Mouse (Mus musculus) yolk sac, embryonic 10.5 days (tissue): ENCODE measurements around the gene Trappc6a.
"Not testable (repeated sequence)": the region's sequence is repeated elsewhere in the genome, so short reads cannot be mapped to it uniquely, and the experiment has no call there.

Experiments
- DNase-seq: peaks from one replicate; pipeline ENCODE4 v3.0.0-alpha.2; 2017; ENCODE audit warnings: low spot score

The Trappc6a gene

DNA sequence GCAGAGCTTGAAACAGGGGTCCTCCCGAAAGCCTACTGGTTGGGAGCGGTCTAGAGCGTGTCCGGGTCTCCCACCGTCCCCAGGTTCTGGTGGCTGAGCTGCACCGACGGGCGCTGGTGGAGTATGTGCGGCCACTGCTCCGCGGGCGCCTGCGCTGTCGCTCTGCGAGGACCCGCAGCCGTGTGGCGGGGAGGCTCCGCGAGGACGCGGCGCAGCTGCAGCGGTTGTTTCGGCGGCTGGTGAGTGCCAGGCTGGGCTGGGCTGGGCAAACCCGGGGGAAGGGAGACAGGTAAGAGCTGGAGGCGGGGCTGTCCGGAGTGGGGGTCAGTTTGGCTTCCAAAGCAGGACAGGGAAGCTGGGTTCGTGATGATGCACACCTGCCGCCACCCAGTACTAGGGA lies 18.7 kb upstream of the Trappc6a start:
- DNase-seq = no peak

DNA sequence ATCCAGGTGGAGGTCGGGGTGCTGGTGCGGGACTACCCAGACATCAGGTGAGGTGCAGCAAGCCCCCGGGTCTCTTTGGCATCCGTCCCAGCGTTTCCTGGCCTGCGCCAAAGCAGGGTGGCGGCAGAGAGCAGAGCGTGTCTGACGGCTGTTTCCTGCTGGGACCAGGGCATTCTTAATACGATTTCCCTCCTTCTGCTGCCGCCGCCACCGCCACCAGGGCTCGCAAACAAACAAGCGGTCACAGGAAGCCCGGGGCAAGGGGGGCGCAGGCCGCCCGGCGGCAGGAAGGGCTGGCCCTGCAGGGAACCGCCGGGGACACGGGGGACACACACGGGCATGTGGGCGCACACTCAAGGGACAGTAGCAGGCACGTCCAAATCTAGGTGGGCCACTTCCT lies 16.5 kb upstream of the Trappc6a start:
- DNase-seq = no peak

GRCm38 (mm10) chr7:19494751-19495474 lies 13.3 kb upstream of the Trappc6a start:
- DNase-seq = no peak

- no peak for DNase-seq
Observed at GRCm38 (mm10) chr7:19495521-19496213, 12.5 kb upstream of the Trappc6a start.

DNA sequence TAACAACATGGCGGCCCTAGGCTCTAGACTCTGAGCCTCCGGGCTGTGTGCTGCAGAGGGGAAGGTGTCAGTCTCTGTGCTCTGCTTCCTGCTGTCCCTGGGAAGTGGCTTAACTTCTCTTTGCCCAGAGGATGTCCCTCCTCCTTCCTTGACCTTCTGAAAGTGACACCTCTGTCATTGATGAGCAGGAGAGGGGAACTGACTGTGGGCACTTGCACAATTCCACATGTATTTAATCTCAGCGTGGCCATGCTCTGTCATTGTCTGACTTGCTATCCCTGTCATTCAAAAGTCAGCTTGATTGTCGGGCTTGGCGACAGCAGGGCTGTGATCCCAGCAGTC lies 12.0 kb upstream of the Trappc6a start:
- no peak for DNase-seq

GRCm38 (mm10) chr7:19498326-19498725 lies 9.9 kb upstream of the Trappc6a start:
- DNase-seq = no peak

DNA sequence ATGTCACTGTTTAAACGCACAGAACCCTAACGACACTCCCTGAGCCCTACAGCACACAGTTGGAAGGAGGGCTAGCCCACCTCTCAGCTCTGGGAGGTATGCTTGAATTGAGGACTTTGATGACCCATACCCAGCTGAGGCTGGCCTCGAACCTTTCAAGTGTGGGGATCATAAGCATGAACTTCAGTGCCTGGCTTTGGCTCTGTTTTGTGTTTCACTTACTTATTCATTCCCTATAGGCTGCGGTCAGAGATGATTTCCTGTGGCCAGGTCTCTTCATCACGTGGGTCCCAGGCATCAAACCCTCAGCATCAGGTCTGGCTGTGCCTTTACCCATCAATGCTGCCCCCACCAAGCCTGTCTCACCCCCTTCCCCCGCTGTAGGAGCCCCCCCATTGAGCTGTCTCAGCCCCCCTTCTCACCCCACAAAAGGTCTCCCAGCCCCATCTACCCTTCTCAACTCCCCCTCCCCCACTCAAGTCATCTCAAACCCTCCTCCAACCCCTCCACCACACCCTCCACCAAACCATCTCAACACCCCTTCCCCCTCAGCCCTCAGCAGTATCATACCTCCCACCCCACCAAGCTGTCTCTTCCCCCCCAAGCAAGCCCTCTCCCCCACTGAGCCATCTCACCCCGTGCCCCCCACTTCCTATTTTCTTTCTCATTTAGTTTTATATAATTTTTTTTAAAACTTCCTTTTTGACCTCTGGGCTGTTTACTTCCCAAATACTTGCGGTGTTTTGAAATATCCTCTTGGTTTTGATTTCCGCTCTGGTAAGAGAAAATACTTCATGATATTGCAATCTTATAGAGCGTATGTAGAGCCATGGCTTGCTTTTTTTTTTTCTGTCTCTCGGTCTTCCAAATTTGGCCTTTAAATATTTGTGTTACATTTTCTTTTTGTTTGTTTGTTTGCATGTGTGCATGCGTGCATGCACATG lies 7.5 kb upstream of the Trappc6a start:
- DNase-seq = no peak

DNA sequence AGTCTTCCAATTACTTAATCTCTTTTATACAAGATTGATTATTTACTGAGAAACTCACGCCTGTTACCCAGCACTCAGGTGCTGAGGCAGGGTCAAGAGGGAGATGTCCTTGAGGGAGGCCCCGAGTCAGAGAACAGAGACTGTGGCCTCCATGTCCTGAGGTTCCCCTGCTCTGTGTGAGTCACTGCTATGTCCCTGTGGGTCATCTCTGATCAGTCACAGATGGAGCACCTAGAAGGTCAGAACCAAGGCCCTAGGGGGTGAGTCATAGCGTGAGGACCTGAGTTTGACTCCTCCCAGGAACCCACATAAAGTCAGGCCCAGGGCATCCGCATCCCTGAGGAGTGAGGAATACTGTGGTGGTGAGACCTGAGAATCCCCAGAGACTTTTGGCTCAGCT lies 6.5 kb upstream of the Trappc6a start:
- no peak for DNase-seq

DNA sequence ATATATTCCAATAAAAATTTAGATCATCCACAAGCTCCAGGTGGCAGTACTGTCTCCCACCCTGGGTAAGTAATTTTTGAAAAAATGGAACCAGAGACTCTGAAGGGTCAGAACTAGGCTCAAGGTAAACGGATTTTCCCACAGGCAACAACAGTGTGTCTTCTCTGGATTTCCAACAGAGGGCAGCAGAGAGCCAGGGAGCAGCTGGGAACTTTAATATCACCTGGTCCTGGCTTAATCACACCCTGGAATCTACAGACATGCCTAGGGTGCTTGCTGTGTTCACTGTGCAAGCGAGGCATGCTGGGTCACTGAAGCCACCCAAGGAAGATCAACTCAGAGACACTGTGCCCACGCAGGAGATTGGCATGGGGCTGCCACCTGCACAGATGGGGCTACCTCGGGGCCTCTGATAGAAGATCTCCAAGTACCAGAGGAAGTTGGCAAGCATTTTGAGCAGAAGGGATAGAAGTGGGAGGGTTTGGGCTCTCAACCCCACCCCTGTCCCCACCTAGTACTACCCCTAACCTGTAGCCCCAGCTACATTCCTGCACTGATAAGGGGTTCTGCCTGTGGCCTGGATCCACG lies 4.6 kb upstream of the Trappc6a start:
- peak; percentile 27 for DNase-seq

DNA sequence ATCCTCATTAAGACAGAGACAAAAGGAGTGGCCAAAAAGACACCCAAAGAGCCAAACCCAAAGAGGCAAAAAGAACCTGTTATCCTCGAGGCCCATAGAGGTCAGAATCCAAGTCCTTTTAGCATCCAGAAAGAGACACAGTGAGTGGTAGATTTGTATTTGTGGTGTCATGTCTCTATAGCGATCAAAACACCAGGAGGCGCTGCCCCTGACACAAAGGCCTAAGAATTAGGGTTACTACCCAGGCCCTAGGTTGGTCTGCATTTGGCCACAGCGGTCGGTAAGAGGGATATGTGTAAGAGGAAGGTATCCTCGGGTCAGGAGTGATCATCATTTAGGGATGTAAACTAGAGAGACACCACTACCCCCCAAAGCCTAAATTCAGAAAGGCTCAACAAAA lies 1.9 kb upstream of the Trappc6a start:
- no peak for DNase-seq

GRCm38 (mm10) chr7:19506969-19507611 lies 1.1 kb upstream of the Trappc6a start:
- peak; percentile 51 for DNase-seq

- no peak for DNase-seq
Observed at GRCm38 (mm10) chr7:19507612-19507981, 598 bp upstream of the Trappc6a start.

- DNase-seq = peak; percentile 31
Observed at GRCm38 (mm10) chr7:19508924-19509568, 851 bp downstream of the Trappc6a start.

DNA sequence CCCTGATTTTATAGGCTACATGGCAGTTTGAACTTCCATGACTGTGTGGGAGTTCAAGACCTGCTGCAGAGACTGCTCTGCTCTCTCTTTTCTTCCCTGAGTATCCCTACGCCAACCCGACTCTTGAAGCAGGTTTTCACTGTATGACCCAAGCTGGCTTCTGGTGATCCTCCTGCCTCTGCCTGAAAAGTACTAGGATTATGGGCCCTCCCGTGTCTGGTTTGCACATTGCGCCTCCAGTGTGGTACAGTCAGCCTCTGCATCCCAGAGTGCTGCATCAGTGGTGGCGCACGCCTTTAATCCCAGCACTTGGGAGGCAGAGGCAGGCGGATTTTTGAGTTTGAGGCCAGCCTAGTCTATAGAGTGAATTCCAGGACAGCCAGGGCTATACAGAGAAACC lies 1.6 kb downstream of the Trappc6a start:
- DNase-seq = no peak

- DNase-seq = not testable (repeated sequence)
Observed at GRCm38 (mm10) chr7:19511934-19512333, 3.7 kb downstream of the Trappc6a start.

DNA sequence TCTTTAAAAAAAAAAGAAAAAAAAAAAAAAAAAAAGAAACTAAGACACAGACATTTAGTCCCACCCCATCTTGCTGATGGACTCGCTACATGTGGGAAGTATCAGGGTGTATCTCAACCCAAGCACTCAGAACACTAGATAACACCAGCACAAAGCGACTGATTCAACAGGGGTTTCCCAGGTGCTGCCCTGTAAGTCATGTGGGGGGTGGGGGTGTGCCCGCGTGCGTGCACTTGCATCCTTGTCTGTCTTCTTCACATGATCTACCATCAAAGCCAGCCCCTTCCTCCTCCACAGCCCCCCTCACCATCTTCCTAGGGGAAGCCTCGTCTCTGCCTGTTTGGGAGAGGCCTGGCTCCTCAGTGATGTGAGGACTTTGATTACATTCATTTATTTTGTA lies 4.2 kb downstream of the Trappc6a start:
- no peak for DNase-seq

GRCm38 (mm10) chr7:19517652-19518365 lies 9.6 kb downstream of the Trappc6a start, which contains the start of gene Nkpd1:
TSS of gene Nkpd1 (plus strand) at chr7:19517838.
- no peak for DNase-seq

DNA sequence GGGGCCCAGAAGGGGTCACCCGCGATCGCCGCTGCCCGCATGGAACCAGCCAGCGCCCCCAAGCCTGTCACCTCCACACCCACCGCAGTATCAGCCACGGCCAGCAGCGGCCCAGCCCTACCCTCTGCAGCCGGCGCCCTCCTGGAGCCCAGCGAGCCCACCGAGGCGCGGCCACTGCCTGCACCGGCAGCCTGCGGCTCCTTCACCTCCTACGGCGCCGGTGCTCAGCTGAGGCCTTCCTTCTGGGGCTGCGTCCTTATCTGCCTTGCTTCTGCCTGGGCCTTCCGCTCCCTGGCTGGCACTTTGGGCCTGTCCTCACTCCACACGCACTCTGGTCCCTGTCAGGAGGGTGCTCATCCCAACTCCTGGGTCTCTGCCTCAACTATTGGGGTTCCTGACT lies 11.8 kb downstream of the Trappc6a start:
- DNase-seq = no peak

GRCm38 (mm10) chr7:19523017-19523756 lies 15.0 kb downstream of the Trappc6a start:
- DNase-seq = no peak
